Mouse (Mus musculus) hindbrain, embryonic 15.5 days (tissue): ENCODE measurements around the gene Fnip2. TPM values are rescaled to one million over a fixed set of nuclear protein-coding genes. Genes with fewer than 3 reads are reported as not detected.

ENCODE experiments used
- ATAC-seq: fragments of 200-750 bp; cut with Nextera tagmentation; 2 replicates; pipeline ENCODE4 v1.8.0; 2017; ENCODE audit warnings: low read depth, moderate number of reproducible peaks, moderate TSS enrichment; ENCODE audit not compliant: low FRiP score
- H3K27ac ChIP-seq: fragments of 300-500 bp; sonication (generic); replicated peaks from 2 replicates; pipeline ENCODE4 v1.5.1; 2015; ENCODE audit warnings: mild to moderate bottlenecking, inconsistent platforms
- H3K27me3 ChIP-seq: fragments of 300-500 bp; sonication (generic); 2 replicates; pipeline ENCODE4 v1.6.1; 2015; ENCODE audit warnings: control low read depth, inconsistent platforms
- H3K36me3 ChIP-seq: fragments of 300-500 bp; sonication (generic); 2 replicates; pipeline ENCODE4 v1.6.1; 2015; ENCODE audit warnings: control low read depth, inconsistent platforms
- H3K4me1 ChIP-seq: fragments of 300-500 bp; sonication (generic); replicated peaks from 2 replicates; pipeline ENCODE4 v1.6.1; 2015; ENCODE audit warnings: control low read depth, inconsistent platforms
- H3K4me2 ChIP-seq: fragments of 300-500 bp; sonication (generic); 2 replicates; pipeline ENCODE4 v1.6.1; 2015; ENCODE audit warnings: moderate library complexity, mild to moderate bottlenecking, inconsistent platforms
- H3K4me3 ChIP-seq: fragments of 300-500 bp; sonication (generic); 2 replicates; pipeline ENCODE4 v1.5.1; 2015; ENCODE audit warnings: mild to moderate bottlenecking, inconsistent platforms
- H3K9ac ChIP-seq: fragments of 300-500 bp; sonication (generic); 2 replicates; pipeline ENCODE4 v1.6.1; 2015; ENCODE audit warnings: inconsistent platforms
- H3K9me3 ChIP-seq: fragments of 300-500 bp; sonication (generic); 2 replicates; pipeline ENCODE4 v1.6.1; 2016; ENCODE audit warnings: control low read depth, inconsistent platforms
- WGBS: fragments of 180-500 bp; shearing (Covaris S2); methylation state at CpG from one replicate; pipeline ENCODE4 v1.1.7; 2015; 5-methylcytosine and 5-hydroxymethylcytosine counted together
- polyA plus RNA-seq: library from polyadenylated mRNA; unstranded; fragments of >200 nt; fragmentation: Nextera tagmentation; extraction: Ambion mirVana; gene quantifications from 2 replicates; pipeline ENCODE4 v1.2.1, GENCODE M21; 2015

The Fnip2 gene
- 7.1 and 7.8 TPM in 2 replicates for polyA plus RNA-seq

- Histone ChIP-seq H3K4me1 (peaks cover 33% of the 10 kb centered on the region), H3K9ac (peak within 1 kb of the TSS; percentile 76), H3K36me3 (no peaks in the 10 kb centered on the region), H3K4me3 (peak within 1 kb of the TSS; percentile 89), H3K4me2 (peak within 1 kb of the TSS; percentile 80), H3K27ac (peak within 1 kb of the TSS; percentile 80), H3K9me3 (no peaks in the 10 kb centered on the region), H3K27me3 (no peaks in the 10 kb centered on the region)
- WGBS, result under 1% methylated on average over 49 of the region's 55 CpGs
- peak; percentile 96 for ATAC-seq
Measured at GRCm38 (mm10) chr3:79567703-79568362, at the start of gene Fnip2. Gene Fnip2, minus strand, starts transcription at chr3:79567796.

- no peak overlapping the region for H3K4me2 ChIP-seq
- H3K9ac ChIP-seq, result no peak overlapping the region
- peaks cover 56% of the 10 kb centered on the region for H3K36me3 ChIP-seq
- no peak for ATAC-seq
- H3K27me3 ChIP-seq, result no peaks in the 10 kb centered on the region
- no peak overlapping the region for H3K27ac ChIP-seq
- H3K4me1 ChIP-seq, result no peaks in the 10 kb centered on the region
- 92% methylated on average over 2 of the region's 2 CpGs for WGBS
- no peak overlapping the region for H3K4me3 ChIP-seq
- no peaks in the 10 kb centered on the region for H3K9me3 ChIP-seq
Measured at GRCm38 (mm10) chr3:79609886-79610285, 42.3 kb upstream of the Fnip2 start.

GRCm38 (mm10) chr3:79595468-79595867, 27.9 kb upstream of the Fnip2 start:
- H3K27me3 ChIP-seq, result no peaks in the 10 kb centered on the region
- H3K27ac ChIP-seq, result no peak overlapping the region
- no peak for ATAC-seq
- no peak overlapping the region for H3K4me3 ChIP-seq
- H3K9ac ChIP-seq, result no peak overlapping the region
- 92% methylated on average over 7 of the region's 7 CpGs for WGBS
- H3K4me1 ChIP-seq, result peaks cover 13% of the 10 kb centered on the region
- peaks cover 50% of the 10 kb centered on the region for H3K36me3 ChIP-seq
- no peak overlapping the region for H3K4me2 ChIP-seq
- H3K9me3 ChIP-seq, result no peaks in the 10 kb centered on the region

GRCm38 (mm10) chr3:79591793-79592471, 24.3 kb upstream of the Fnip2 start:
- peak overlapping the region; percentile 76 for H3K4me2 ChIP-seq
- peaks cover 23% of the 10 kb centered on the region for H3K36me3 ChIP-seq
- H3K9ac ChIP-seq, result peak overlapping the region; percentile 68
- H3K4me1 ChIP-seq, result peaks cover 13% of the 10 kb centered on the region
- H3K27me3 ChIP-seq, result no peaks in the 10 kb centered on the region
- no peaks in the 10 kb centered on the region for H3K9me3 ChIP-seq
- peak overlapping the region; percentile 74 for H3K27ac ChIP-seq
- WGBS, result 8% methylated on average over 15 of the region's 15 CpGs
- peak; percentile 36; the same call in 1 of the 2 replicates for ATAC-seq
- H3K4me3 ChIP-seq, result peak overlapping the region; percentile 74

GRCm38 (mm10) chr3:79590863-79591792, 23.5 kb upstream of the Fnip2 start, which contains the start of gene Ppid:
Gene Ppid, plus strand, starts transcription at chr3:79591342.
- Histone ChIP-seq H3K27ac (peak within 1 kb of the TSS; percentile 74), H3K4me3 (peak within 1 kb of the TSS; percentile 74), H3K9me3 (no peaks in the 10 kb centered on the region), H3K9ac (peak within 1 kb of the TSS; percentile 68), H3K36me3 (peaks cover 16% of the 10 kb centered on the region), H3K27me3 (no peaks in the 10 kb centered on the region), H3K4me2 (peak within 1 kb of the TSS; percentile 76), H3K4me1 (peaks cover 13% of the 10 kb centered on the region)
- ATAC-seq, result peak; percentile 91
- 4% methylated on average over 63 of the region's 63 CpGs for WGBS

- Histone ChIP-seq H3K9me3 (no peaks in the 10 kb centered on the region), H3K36me3 (peaks cover 7% of the 10 kb centered on the region), H3K4me3 (no peak overlapping the region), H3K4me2 (no peak overlapping the region), H3K9ac (no peak overlapping the region), H3K27ac (no peak overlapping the region), H3K4me1 (peaks cover 13% of the 10 kb centered on the region), H3K27me3 (no peaks in the 10 kb centered on the region)
- 90% methylated on average over 2 of the region's 2 CpGs for WGBS
- ATAC-seq, result no peak
Measured at GRCm38 (mm10) chr3:79589671-79590070, 22.1 kb upstream of the Fnip2 start.

GRCm38 (mm10) chr3:79586804-79587203, 19.2 kb upstream of the Fnip2 start:
- peak; percentile 70 for ATAC-seq
- Histone ChIP-seq H3K4me1 (peaks cover under 1% of the 10 kb centered on the region), H3K36me3 (no peaks in the 10 kb centered on the region), H3K27ac (no peak overlapping the region), H3K9me3 (no peaks in the 10 kb centered on the region), H3K4me3 (no peak overlapping the region), H3K27me3 (no peaks in the 10 kb centered on the region), H3K9ac (no peak overlapping the region), H3K4me2 (0 out of 2 replicates have a peak overlapping the region, but pooled peaks have one; percentile 7)
- 5% methylated on average over 6 of the region's 6 CpGs for WGBS

GRCm38 (mm10) chr3:79579891-79580575, 12.4 kb upstream of the Fnip2 start:
- H3K4me3 ChIP-seq, result no peak overlapping the region
- no peak overlapping the region for H3K4me2 ChIP-seq
- no peaks in the 10 kb centered on the region for H3K36me3 ChIP-seq
- ATAC-seq, result no peak
- H3K4me1 ChIP-seq, result peaks cover 9% of the 10 kb centered on the region; the same call in 1 of the 2 replicates
- H3K9me3 ChIP-seq, result no peaks in the 10 kb centered on the region
- H3K9ac ChIP-seq, result no peak overlapping the region
- H3K27me3 ChIP-seq, result no peaks in the 10 kb centered on the region
- no peak overlapping the region for H3K27ac ChIP-seq
- 80% methylated on average over 5 of the region's 5 CpGs for WGBS

- no peaks in the 10 kb centered on the region for H3K36me3 ChIP-seq
- no peak for ATAC-seq
- H3K4me2 ChIP-seq, result no peak overlapping the region
- no peak overlapping the region for H3K9ac ChIP-seq
- H3K4me3 ChIP-seq, result no peak overlapping the region
- no peak overlapping the region for H3K27ac ChIP-seq
- 74% methylated on average over 6 of the region's 6 CpGs for WGBS
- no peaks in the 10 kb centered on the region for H3K27me3 ChIP-seq
- peaks cover 9% of the 10 kb centered on the region; the same call in 1 of the 2 replicates for H3K4me1 ChIP-seq
- H3K9me3 ChIP-seq, result no peaks in the 10 kb centered on the region
Measured at GRCm38 (mm10) chr3:79578164-79578563, 10.6 kb upstream of the Fnip2 start.

- 88% methylated on average over 6 of the region's 6 CpGs for WGBS
Measured at GRCm38 (mm10) chr3:79577606-79578005, 10.0 kb upstream of the Fnip2 start.

GRCm38 (mm10) chr3:79576865-79577264, 9.3 kb upstream of the Fnip2 start:
- WGBS, result 24% methylated on average over 5 of the region's 5 CpGs
- peaks cover 9% of the 10 kb centered on the region; the same call in 1 of the 2 replicates for H3K4me1 ChIP-seq
- H3K36me3 ChIP-seq, result no peaks in the 10 kb centered on the region
- H3K9ac ChIP-seq, result no peak overlapping the region
- H3K4me3 ChIP-seq, result no peak overlapping the region
- no peak overlapping the region for H3K27ac ChIP-seq
- H3K27me3 ChIP-seq, result no peaks in the 10 kb centered on the region
- H3K9me3 ChIP-seq, result no peaks in the 10 kb centered on the region
- no peak overlapping the region for H3K4me2 ChIP-seq
- 0 out of 2 replicates have a peak, but pooled peaks have one; percentile 28 for ATAC-seq

More at GRCm38 (mm10) chr3:79577606-79578005, 10.0 kb upstream of the Fnip2 start:
- H3K4me3 ChIP-seq, result no peak overlapping the region
- H3K36me3 ChIP-seq, result no peaks in the 10 kb centered on the region
- no peak overlapping the region for H3K9ac ChIP-seq
- H3K27me3 ChIP-seq, result no peaks in the 10 kb centered on the region
- no peak overlapping the region for H3K27ac ChIP-seq
- H3K9me3 ChIP-seq, result no peaks in the 10 kb centered on the region
- ATAC-seq, result no peak
- no peak overlapping the region for H3K4me2 ChIP-seq
- peaks cover 9% of the 10 kb centered on the region; the same call in 1 of the 2 replicates for H3K4me1 ChIP-seq
